Mouse (Mus musculus) cerebellum, adult (tissue): Measurements from ENCODE around the gene Syne2.

Experiments used
- ATAC-seq: cut with Nextera tagmentation; 2 replicates; pipeline ENCODE4 v1.9.2; 2017; ENCODE audit warnings: mild to moderate bottlenecking, moderate library complexity, mixed read lengths; ENCODE audit not compliant: insufficient number of reproducible peaks, low FRiP score, low TSS enrichment

Syne2 gene

DNA sequence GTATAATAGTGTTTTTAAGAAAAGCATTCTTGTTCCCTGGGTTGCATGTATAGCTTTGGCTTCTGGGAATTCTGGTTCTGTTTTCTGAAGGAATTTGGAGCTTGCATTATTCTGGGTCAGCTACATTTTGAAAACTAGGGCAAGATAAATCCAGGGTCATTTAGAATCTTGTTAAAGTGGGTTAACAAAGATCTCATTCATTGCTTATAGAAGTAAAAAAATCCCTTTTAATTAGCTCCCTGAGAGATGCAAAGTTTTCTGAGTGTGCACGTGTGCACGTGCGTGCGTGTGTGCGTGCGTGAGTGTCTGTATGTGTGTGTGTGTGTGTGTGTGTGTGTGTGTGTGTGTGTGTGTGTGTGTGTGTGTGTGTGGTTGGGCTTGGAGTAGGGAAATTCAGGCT, 42.9 kb downstream of the Syne2 start:
- ATAC-seq = no peak

- ATAC-seq = no peak
These were observed 47.2 kb downstream of the Syne2 start for GRCm38 (mm10) chr12:75865166-75865565.

GRCm38 (mm10) chr12:75866419-75867373, 48.8 kb downstream of the Syne2 start:
- ATAC-seq = no peak

DNA sequence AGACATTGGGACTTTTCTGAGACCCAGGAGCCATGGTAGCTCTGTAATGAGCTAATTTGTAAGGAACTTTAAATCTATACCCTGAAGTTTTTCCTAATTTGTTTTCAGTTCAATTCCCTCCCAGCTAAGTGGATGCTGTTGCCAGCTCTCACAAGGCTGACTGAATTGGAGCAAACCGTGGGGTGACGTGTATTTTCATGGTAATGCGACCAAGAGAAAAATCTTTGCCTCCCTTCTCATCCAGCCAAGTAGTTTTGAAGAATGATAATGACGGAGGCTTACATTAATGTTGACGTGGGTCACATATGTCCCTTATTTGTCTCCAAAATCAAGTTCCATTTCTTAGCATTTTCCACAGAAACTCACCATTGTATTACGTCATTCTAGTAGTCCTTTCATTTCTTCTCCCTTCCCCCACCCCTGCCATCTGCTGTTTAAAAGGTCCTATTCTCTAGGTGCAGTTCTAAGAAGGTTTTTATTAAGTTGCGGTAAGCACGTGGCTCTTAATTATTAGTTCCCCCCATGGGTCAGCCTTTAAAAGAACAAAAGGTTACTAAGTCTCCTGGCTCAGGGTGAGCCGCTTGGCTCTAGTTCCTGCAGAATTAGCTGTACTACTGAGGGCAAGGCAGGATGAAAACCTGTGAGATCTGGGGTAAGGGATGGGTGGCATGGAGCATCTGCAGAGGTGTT, 55.8 kb downstream of the Syne2 start:
- no peak; the same call in 1 of the 2 replicates for ATAC-seq

DNA sequence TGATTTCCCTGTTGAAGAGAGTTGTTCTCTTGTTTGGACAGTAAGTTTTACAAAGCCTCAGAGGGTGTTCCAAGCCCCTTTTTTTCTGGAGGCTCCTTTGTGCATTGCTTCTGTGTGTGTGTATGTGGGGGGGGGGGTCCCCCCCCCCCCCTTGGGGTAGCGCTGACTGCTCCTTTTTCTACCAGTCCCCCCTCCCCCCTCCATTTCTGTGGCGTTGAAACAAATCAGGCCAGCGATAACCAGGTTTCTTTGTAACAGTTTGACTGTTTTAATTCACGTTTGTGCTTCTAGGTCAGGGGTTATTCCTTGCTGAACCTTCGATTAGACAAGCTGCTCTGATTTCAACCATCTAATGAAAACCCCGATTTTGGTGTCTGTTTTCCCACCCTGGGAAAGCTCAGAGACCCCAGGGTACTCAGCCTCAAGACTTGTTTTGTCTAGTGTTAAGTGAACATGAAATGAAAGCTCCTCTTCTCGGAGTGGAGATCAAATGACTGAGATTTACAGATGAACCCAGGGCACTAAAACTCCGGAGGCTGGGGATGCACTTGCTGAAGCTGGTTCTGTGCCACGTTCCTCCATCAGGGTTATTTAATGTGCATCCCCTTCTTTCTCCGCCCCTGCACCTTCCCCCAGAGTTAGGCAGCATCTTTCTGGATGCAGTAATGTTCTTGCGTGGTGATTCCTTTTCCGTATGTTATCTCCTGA, 56.5 kb downstream of the Syne2 start:
- ATAC-seq = no peak

- no peak for ATAC-seq
These were observed 61.8 kb downstream of the Syne2 start for GRCm38 (mm10) chr12:75879636-75880317.

DNA sequence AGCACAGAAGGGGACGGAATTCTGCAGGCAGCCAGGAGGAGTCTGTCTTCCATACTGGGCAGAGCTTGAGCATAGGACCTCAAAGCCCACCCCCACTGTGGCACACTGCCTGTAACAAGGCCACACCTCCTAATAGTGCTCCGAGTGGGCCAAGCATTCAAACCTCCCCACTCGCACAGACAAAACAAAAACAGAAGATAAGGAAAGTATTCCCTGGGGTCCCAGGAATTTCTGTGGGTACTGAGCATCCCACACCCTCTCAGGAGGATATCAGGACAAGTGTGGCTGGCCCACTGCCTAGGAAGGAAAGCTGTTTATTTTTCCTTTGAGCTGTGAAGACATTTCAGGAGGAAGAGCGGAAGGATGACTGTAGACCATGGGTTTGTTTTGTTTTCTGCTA, 63.6 kb downstream of the Syne2 start:
- ATAC-seq = no peak

DNA sequence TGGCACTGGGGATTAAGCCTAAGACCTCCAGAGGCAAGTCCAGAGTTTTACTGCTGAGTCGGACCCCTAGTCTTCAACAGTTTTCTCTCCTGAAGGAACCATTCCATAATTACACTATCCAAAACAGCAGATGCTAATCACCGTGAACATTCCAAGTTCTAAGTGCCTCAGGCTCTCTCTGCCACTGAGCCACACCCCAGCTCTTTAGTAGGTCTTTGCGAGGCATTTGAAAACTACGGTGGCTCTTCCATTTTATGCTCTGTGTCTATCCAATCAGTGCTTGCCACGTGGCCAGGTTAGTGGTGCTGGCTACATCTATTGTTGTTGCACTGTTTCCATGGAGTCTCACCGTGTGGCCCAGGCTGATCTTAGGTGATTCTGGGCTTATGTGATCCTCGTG, 68.2 kb downstream of the Syne2 start:
- no peak for ATAC-seq

GRCm38 (mm10) chr12:75886946-75887345, 69.0 kb downstream of the Syne2 start:
- ATAC-seq = no peak

DNA sequence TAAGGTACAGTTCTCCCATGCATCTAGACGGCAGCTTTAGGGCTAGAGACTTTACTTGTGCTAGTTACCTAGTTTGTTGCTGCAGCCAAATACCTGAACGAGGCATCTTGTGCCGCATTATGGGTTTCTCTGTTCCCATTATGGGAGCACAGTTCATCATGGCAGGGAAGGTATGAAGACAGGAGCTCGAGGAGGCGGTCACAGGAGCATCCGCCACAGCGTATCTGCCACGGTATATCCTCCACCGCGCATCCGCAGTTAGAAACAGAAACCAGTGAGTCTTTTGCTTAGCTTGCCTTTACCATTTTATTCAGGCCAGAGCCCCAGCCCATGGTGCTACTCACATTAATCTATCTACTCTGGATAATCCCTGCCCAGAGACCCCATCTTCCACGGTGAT, 70.8 kb downstream of the Syne2 start:
- ATAC-seq = no peak

DNA sequence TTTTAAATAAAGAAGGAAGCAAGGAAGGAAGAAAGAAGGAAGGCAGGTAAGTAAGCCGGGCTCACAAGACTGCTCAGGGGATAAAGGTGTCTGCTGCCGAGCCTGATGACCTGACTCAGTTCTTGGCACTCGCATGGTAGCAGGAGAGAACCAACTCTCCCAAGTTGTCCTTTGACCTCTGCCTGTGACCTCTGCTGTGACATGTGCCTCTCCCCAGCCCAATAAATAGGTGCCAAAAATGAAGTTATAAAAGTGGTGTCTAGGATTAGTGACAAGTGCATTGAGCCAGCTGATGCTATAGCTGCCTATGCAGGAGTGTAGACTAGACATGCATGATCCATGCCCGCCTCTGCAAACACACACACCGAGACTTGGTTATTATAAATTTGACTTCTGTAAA, 73.3 kb downstream of the Syne2 start:
- no peak for ATAC-seq

DNA sequence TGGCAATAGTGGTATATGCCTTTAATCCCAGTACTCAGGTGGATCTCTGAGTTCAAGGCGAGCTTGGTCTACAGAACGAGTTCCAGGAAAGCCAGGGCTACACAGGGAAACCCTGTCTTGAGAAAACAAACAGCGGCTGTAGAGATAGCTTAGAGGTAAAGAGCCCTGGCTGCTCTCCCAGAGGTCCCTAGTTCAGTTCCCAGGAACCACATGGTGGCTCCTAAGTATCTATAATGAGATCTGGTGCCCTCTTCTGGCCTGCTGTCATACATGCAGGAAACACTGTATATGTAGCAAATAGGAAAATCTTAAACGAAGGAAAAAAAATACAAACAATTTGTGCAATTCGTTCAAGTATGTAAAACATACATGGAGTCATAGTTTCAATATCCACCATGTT, 75.5 kb downstream of the Syne2 start:
- ATAC-seq = no peak

- no peak for ATAC-seq
These were observed 76.5 kb downstream of the Syne2 start for GRCm38 (mm10) chr12:75894316-75894997.

- no peak for ATAC-seq
These were observed 77.0 kb downstream of the Syne2 start for GRCm38 (mm10) chr12:75894998-75895331.

GRCm38 (mm10) chr12:75897793-75898192, 79.9 kb downstream of the Syne2 start:
- ATAC-seq = no peak

- ATAC-seq = no peak
These were observed 83.8 kb downstream of the Syne2 start for GRCm38 (mm10) chr12:75901721-75902120.

DNA sequence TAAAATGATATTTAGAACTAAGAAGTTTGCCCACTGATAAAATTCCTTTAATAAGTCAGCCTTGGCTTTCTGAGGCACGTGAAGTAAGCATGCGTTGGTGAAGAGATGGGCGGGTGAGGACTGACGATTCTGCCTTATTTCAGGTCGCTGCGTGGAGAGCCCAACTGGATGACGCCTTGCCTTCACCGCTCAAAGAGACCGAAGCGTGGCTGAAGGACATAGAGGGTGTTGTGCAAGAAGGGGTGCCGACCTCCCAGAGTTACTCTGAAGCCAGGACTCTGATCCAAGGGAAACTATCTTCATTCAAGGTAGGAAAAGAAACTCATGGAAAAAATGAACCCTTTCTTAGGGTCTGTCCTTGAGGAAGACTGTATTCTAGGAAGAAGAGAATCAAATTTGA, 86.1 kb downstream of the Syne2 start:
- ATAC-seq = no peak

DNA sequence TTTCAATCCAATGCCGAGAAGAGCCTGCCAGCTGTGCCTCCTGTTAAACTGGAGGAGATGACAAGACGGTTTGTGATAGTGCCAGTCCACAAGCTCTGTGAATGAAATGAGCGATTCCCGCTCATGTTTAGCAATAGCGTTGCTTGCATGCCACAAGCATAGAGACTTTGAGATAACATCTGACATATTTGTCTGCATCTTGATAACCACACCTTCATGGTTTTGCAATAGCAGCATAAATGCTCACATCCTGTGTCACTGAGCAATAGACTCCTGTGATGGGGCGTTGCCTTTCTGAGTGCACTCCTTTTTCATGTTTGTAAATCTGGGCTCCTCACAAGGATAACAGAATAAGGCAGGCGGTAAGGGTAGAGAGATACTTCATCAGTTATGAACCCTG, 87.4 kb downstream of the Syne2 start:
- ATAC-seq = no peak

GRCm38 (mm10) chr12:75908466-75908865, 90.5 kb downstream of the Syne2 start:
- ATAC-seq = no peak

DNA sequence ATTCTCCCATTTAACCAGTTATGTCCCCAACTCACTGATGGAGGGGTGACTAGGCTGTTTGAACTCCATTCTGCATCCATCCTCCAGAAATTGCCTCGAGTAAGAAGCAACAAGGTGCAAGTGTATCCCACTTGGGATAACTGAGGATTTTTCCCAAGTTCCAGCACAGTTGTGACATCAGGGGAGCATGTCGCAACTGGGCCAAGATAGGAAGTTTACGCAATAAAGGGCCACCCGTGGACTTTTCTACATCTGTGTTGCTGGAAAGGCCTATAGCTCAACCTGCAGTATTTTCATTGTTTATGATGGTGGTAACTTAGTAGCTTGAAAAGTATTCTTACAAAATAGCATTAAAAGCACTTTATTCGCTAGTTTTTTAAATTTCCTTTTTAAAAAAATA, 97.8 kb downstream of the Syne2 start:
- ATAC-seq = no peak
